Mouse (Mus musculus) G1E (cell line): ENCODE results near the gene Cyp26c1. TPM values are rescaled to one million over a fixed set of nuclear protein-coding genes. Genes with fewer than 3 reads are reported as not detected.

Source experiments
- ATAC-seq: 2 replicates; pipeline ENCODE4 v1.8.0; 2016; ENCODE audit warnings: mild to moderate bottlenecking; ENCODE audit not compliant: insufficient number of reproducible peaks, poor library complexity, low FRiP score, severe bottlenecking; ENCODE audit errors: extremely low read depth
- DNase-seq: peaks from one replicate; pipeline ENCODE4 v3.0.0; 2012; ENCODE audit warnings: low spot score
- H3K27me3 ChIP-seq: 2 replicates; pipeline ENCODE4 v1.6.1; 2012; ENCODE audit warnings: mild to moderate bottlenecking, low read length, inconsistent platforms; ENCODE audit not compliant: insufficient read depth
- H3K36me3 ChIP-seq: replicated peaks from 2 replicates; pipeline ENCODE3; 2012; ENCODE audit warnings: mild to moderate bottlenecking, inconsistent platforms
- H3K4me1 ChIP-seq: 2 replicates; pipeline ENCODE4 v1.6.1; 2012; ENCODE audit warnings: low read depth, low read length, inconsistent platforms, mixed read lengths; ENCODE audit not compliant: insufficient read depth
- H3K4me3 ChIP-seq: 2 replicates; pipeline ENCODE4 v1.5.1; 2012; ENCODE audit warnings: low read depth, mild to moderate bottlenecking, inconsistent platforms, low read length, moderate library complexity, mixed read lengths
- H3K9me3 ChIP-seq: replicated peaks from 2 replicates; pipeline ENCODE4 v1.6.1; 2012; ENCODE audit warnings: inconsistent platforms
- CTCF ChIP-seq: IDR thresholded peaks from 2 replicates; pipeline ENCODE4 v1.5.1; 2012; ENCODE audit warnings: low read depth, low read length, inconsistent platforms, mixed read lengths
- GATA1 ChIP-seq: IDR thresholded peaks from 2 replicates; pipeline ENCODE4 v1.6.1; 2012; ENCODE audit warnings: borderline replicate concordance, low read length, inconsistent platforms, mixed read lengths
- GATA2 ChIP-seq: IDR thresholded peaks from 2 replicates; pipeline ENCODE4 v1.6.1; 2012; ENCODE audit warnings: low read depth, low read length, inconsistent platforms, borderline replicate concordance
- POLR2AphosphoS5 ChIP-seq: IDR thresholded peaks from 2 replicates; pipeline ENCODE4 v1.6.1; 2012; ENCODE audit warnings: low read depth, low read length, inconsistent platforms; ENCODE audit not compliant: insufficient replicate concordance
- TAL1 ChIP-seq: conservative IDR thresholded peaks from 2 replicates; pipeline ENCODE4 v1.6.1; 2012; ENCODE audit warnings: low read depth, low read length, inconsistent platforms, mixed read lengths
- polyA plus RNA-seq: library from polyadenylated mRNA; stranded (reverse); fragments of >175 nt; gene quantifications from 2 replicates; pipeline ENCODE4 v1.2.3, GENCODE M21; 2012
- total RNA-seq, 2 experiments: library from RNA; stranded (forward) in 1 of 2; stranded (reverse) in 1 of 2; fragments of 200-1000 nt in 1 of 2; fragments of >200 nt in 1 of 2; fragmentation: Nextera tagmentation in 1 of 2; gene quantifications; 2 replicates each; pipeline ENCODE4 v1.2.3; 2014 to 2017

Cyp26c1 gene
- total RNA-seq (2014; fragmentation: Nextera tagmentation) (0.75 and 1.4 TPM in 2 replicates), total RNA-seq (2017) (0.17 and 0.33 TPM in 2 replicates), polyA plus RNA-seq (0.07 and 0.10 TPM in 2 replicates)

- Histone ChIP-seq H3K36me3 (peaks cover 93% of the 10 kb centered on the region), H3K4me3 (no peak within 1 kb of the TSS), H3K4me1 (no peaks in the 10 kb centered on the region; the same call in 1 of the 2 replicates), H3K9me3 (no peaks in the 10 kb centered on the region), H3K27me3 (no peaks in the 10 kb centered on the region)
- ATAC-seq, result no peak
- no peak for TF ChIP-seq POLR2AphosphoS5
- no peak for TF ChIP-seq CTCF
- TF ChIP-seq TAL1, result no peak
- TF ChIP-seq GATA1, result no peak
- no peak for TF ChIP-seq GATA2
- no peak for DNase-seq
Observed at GRCm38 (mm10) chr19:37685281-37685680, at the start of gene Cyp26c1. Cyp26c1 (plus strand) TSS chr19:37685581.

- H3K36me3 ChIP-seq, result peaks cover 72% of the 10 kb centered on the region
- DNase-seq (no peak), ATAC-seq (no peak)
- no peak overlapping the region for H3K4me3 ChIP-seq
- TF ChIP-seq CTCF (no peak), TAL1 (no peak), GATA1 (no peak), GATA2 (no peak), POLR2AphosphoS5 (no peak)
- H3K9me3 ChIP-seq, result no peaks in the 10 kb centered on the region
- H3K4me1 ChIP-seq, result no peaks in the 10 kb centered on the region
- H3K27me3 ChIP-seq, result no peaks in the 10 kb centered on the region
Observed at GRCm38 (mm10) chr19:37647994-37648393, 37.4 kb upstream of the Cyp26c1 start.

GRCm38 (mm10) chr19:37650526-37650925 lies 34.9 kb upstream of the Cyp26c1 start:
- no peak overlapping the region for H3K4me3 ChIP-seq
- peaks cover 73% of the 10 kb centered on the region for H3K36me3 ChIP-seq

GRCm38 (mm10) chr19:37654012-37654411 lies 31.4 kb upstream of the Cyp26c1 start:
- 0 out of 2 replicates have a peak, but pooled peaks cover 2% of the 10 kb centered on the region for H3K4me1 ChIP-seq
- H3K36me3 ChIP-seq, result peaks cover 74% of the 10 kb centered on the region
- TF ChIP-seq POLR2AphosphoS5 (no peak), GATA1 (no peak), CTCF (no peak), TAL1 (no peak), GATA2 (no peak)
- H3K27me3 ChIP-seq, result no peaks in the 10 kb centered on the region
- H3K9me3 ChIP-seq, result no peaks in the 10 kb centered on the region
- no peak for ATAC-seq
- no peak overlapping the region for H3K4me3 ChIP-seq
- no peak for DNase-seq

More at GRCm38 (mm10) chr19:37650526-37650925, 34.9 kb upstream of the Cyp26c1 start:
- no peak for ATAC-seq
- Histone ChIP-seq H3K9me3 (no peaks in the 10 kb centered on the region), H3K27me3 (no peaks in the 10 kb centered on the region), H3K4me1 (no peaks in the 10 kb centered on the region)
- DNase-seq, result no peak
- TF ChIP-seq POLR2AphosphoS5 (no peak), GATA2 (no peak), GATA1 (no peak), CTCF (no peak), TAL1 (no peak)

GRCm38 (mm10) chr19:37656441-37656840 lies 28.9 kb upstream of the Cyp26c1 start:
- DNase-seq (no peak), ATAC-seq (no peak)
- no peak overlapping the region for H3K4me3 ChIP-seq
- 0 out of 2 replicates have a peak, but pooled peaks cover 2% of the 10 kb centered on the region for H3K4me1 ChIP-seq
- TF ChIP-seq POLR2AphosphoS5 (no peak), GATA1 (no peak), GATA2 (no peak), TAL1 (no peak), CTCF (no peak)
- no peaks in the 10 kb centered on the region for H3K9me3 ChIP-seq
- peaks cover 72% of the 10 kb centered on the region for H3K36me3 ChIP-seq
- H3K27me3 ChIP-seq, result no peaks in the 10 kb centered on the region

- no peaks in the 10 kb centered on the region for H3K9me3 ChIP-seq
- H3K4me3 ChIP-seq, result no peak overlapping the region
- H3K4me1 ChIP-seq, result peaks cover 34% of the 10 kb centered on the region
- H3K27me3 ChIP-seq, result no peaks in the 10 kb centered on the region
- ATAC-seq (no peak), DNase-seq (no peak)
- H3K36me3 ChIP-seq, result peaks cover 75% of the 10 kb centered on the region
- TF ChIP-seq POLR2AphosphoS5 (no peak), GATA2 (no peak), GATA1 (no peak), TAL1 (no peak), CTCF (no peak)
Observed at GRCm38 (mm10) chr19:37665256-37665655, 20.1 kb upstream of the Cyp26c1 start.
